Mouse (Mus musculus): ENCODE data around the gene Morn4. TPM values are rescaled to one million over a fixed set of nuclear protein-coding genes. Genes with fewer than 3 reads are reported as not detected.
A peak's percentile ranks its signal among the peaks of the same experiment; 100 is the strongest.

The Morn4 gene
- 1.4 TPM in 1 of 2 replicates, not detected in the other for polyA plus RNA-seq (2011; ENCODE audit: insufficient read depth, insufficient read length, low replicate concordance, missing spikeins)

- Histone ChIP-seq H3K27ac (ENCODE audit: control insufficient read depth, insufficient read depth, low read depth, low read length, poor library complexity) (no peak within 1 kb of the TSS), H3K4me1 (ENCODE audit: control insufficient read depth, insufficient read depth, low read length) (peaks cover 3% of the 10 kb centered on the region; the same call in 1 of the 2 replicates), H3K4me3 (replicated peaks; ENCODE audit: control insufficient read depth, low read depth, low read length) (peak within 1 kb of the TSS; percentile 26)
- WGBS: 3% methylated on average over 21 of the region's 21 CpGs
- TF ChIP-seq POLR2A (IDR thresholded peaks at IDR 0.05; ENCODE audit: borderline replicate concordance, control insufficient read depth, low read depth, low read length) (no peak), CTCF (IDR thresholded peaks at IDR 0.05; ENCODE audit: control insufficient read depth, insufficient read depth, low read length) (no peak)
Observed at GRCm38 (mm10) chr19:42086166-42086565, at the start of gene Morn4. Morn4 (minus strand) TSS chr19:42086357.

GRCm38 (mm10) chr19:42135070-42135469 lies 48.9 kb upstream of the Morn4 start:
- no peak for TF ChIP-seq CTCF (IDR thresholded peaks at IDR 0.05; ENCODE audit: control insufficient read depth, insufficient read depth, low read length)
- TF ChIP-seq POLR2A (IDR thresholded peaks at IDR 0.05; ENCODE audit: borderline replicate concordance, control insufficient read depth, low read depth, low read length): no peak
- Histone ChIP-seq H3K4me1 (ENCODE audit: control insufficient read depth, insufficient read depth, low read length) (no peaks in the 10 kb centered on the region; the same call in 1 of the 2 replicates), H3K27ac (ENCODE audit: control insufficient read depth, insufficient read depth, low read depth, low read length, poor library complexity) (no peak overlapping the region), H3K4me3 (replicated peaks; ENCODE audit: control insufficient read depth, low read depth, low read length) (no peak overlapping the region)

- Histone ChIP-seq H3K27ac (ENCODE audit: control insufficient read depth, insufficient read depth, low read depth, low read length, poor library complexity) (no peak overlapping the region), H3K4me3 (replicated peaks; ENCODE audit: control insufficient read depth, low read depth, low read length) (no peak overlapping the region), H3K4me1 (ENCODE audit: control insufficient read depth, insufficient read depth, low read length) (no peaks in the 10 kb centered on the region)
- no peak for TF ChIP-seq POLR2A (IDR thresholded peaks at IDR 0.05; ENCODE audit: borderline replicate concordance, control insufficient read depth, low read depth, low read length)
- TF ChIP-seq CTCF (IDR thresholded peaks at IDR 0.05; ENCODE audit: control insufficient read depth, insufficient read depth, low read length): no peak
- WGBS: 28% methylated on average over 5 of the region's 5 CpGs
Observed at GRCm38 (mm10) chr19:42131101-42131500, 44.9 kb upstream of the Morn4 start.

- H3K27ac ChIP-seq (ENCODE audit: control insufficient read depth, insufficient read depth, low read depth, low read length, poor library complexity): peak overlapping the region; percentile 26; the same call in 1 of the 2 replicates
- no peak overlapping the region for H3K4me3 ChIP-seq (replicated peaks; ENCODE audit: control insufficient read depth, low read depth, low read length)
- TF ChIP-seq POLR2A (IDR thresholded peaks at IDR 0.05; ENCODE audit: borderline replicate concordance, control insufficient read depth, low read depth, low read length) (no peak), CTCF (IDR thresholded peaks at IDR 0.05; ENCODE audit: control insufficient read depth, insufficient read depth, low read length) (no peak)
- no peaks in the 10 kb centered on the region for H3K4me1 ChIP-seq (ENCODE audit: control insufficient read depth, insufficient read depth, low read length)
- whole genome bisulfite sequencing: 46% methylated on average over 3 of the region's 3 CpGs
Observed at GRCm38 (mm10) chr19:42130294-42130606, 44.1 kb upstream of the Morn4 start.

GRCm38 (mm10) chr19:42129509-42130293 lies 43.5 kb upstream of the Morn4 start:
- Histone ChIP-seq H3K27ac (ENCODE audit: control insufficient read depth, insufficient read depth, low read depth, low read length, poor library complexity) (peak overlapping the region; percentile 49; the same call in 1 of the 2 replicates), H3K4me3 (replicated peaks; ENCODE audit: control insufficient read depth, low read depth, low read length) (no peak overlapping the region), H3K4me1 (ENCODE audit: control insufficient read depth, insufficient read depth, low read length) (no peaks in the 10 kb centered on the region)
- WGBS: 13% methylated on average over 14 of the region's 14 CpGs
- TF ChIP-seq CTCF (IDR thresholded peaks at IDR 0.05; ENCODE audit: control insufficient read depth, insufficient read depth, low read length): no peak
- no peak for TF ChIP-seq POLR2A (IDR thresholded peaks at IDR 0.05; ENCODE audit: borderline replicate concordance, control insufficient read depth, low read depth, low read length)

- Histone ChIP-seq H3K4me1 (ENCODE audit: control insufficient read depth, insufficient read depth, low read length) (no peaks in the 10 kb centered on the region), H3K27ac (ENCODE audit: control insufficient read depth, insufficient read depth, low read depth, low read length, poor library complexity) (peak within 1 kb of the TSS; percentile 49), H3K4me3 (replicated peaks; ENCODE audit: control insufficient read depth, low read depth, low read length) (peak within 1 kb of the TSS; percentile 59)
- WGBS: under 1% methylated on average over 54 of the region's 54 CpGs
- TF ChIP-seq CTCF (IDR thresholded peaks at IDR 0.05; ENCODE audit: control insufficient read depth, insufficient read depth, low read length): no peak
- peak; percentile 31; the same call in 1 of the 2 replicates for TF ChIP-seq POLR2A (IDR thresholded peaks at IDR 0.05; ENCODE audit: borderline replicate concordance, control insufficient read depth, low read depth, low read length)
Observed at GRCm38 (mm10) chr19:42128787-42129508, 42.8 kb upstream of the Morn4 start, which contains the start of gene Avpi1. Avpi1 (minus strand) TSS chr19:42129059.

GRCm38 (mm10) chr19:42128052-42128740 lies 42.0 kb upstream of the Morn4 start:
- Histone ChIP-seq H3K4me1 (ENCODE audit: control insufficient read depth, insufficient read depth, low read length) (no peaks in the 10 kb centered on the region), H3K4me3 (replicated peaks; ENCODE audit: control insufficient read depth, low read depth, low read length) (peak overlapping the region; percentile 59), H3K27ac (ENCODE audit: control insufficient read depth, insufficient read depth, low read depth, low read length, poor library complexity) (no peak overlapping the region; the same call in 1 of the 2 replicates)
- TF ChIP-seq CTCF (IDR thresholded peaks at IDR 0.05; ENCODE audit: control insufficient read depth, insufficient read depth, low read length) (no peak), POLR2A (IDR thresholded peaks at IDR 0.05; ENCODE audit: borderline replicate concordance, control insufficient read depth, low read depth, low read length) (no peak)
- WGBS: 9% methylated on average over 23 of the region's 23 CpGs

- Histone ChIP-seq H3K4me3 (replicated peaks; ENCODE audit: control insufficient read depth, low read depth, low read length) (no peak overlapping the region), H3K27ac (ENCODE audit: control insufficient read depth, insufficient read depth, low read depth, low read length, poor library complexity) (no peak overlapping the region), H3K4me1 (ENCODE audit: control insufficient read depth, insufficient read depth, low read length) (no peaks in the 10 kb centered on the region)
- 84% methylated on average over 5 of the region's 5 CpGs for WGBS
- no peak for TF ChIP-seq POLR2A (IDR thresholded peaks at IDR 0.05; ENCODE audit: borderline replicate concordance, control insufficient read depth, low read depth, low read length)
- no peak for TF ChIP-seq CTCF (IDR thresholded peaks at IDR 0.05; ENCODE audit: control insufficient read depth, insufficient read depth, low read length)
Observed at GRCm38 (mm10) chr19:42127024-42127423, 40.9 kb upstream of the Morn4 start.
